Comparison of ENCODE assay signal across 28 mouse cellular contexts in the genomic region with DNA sequence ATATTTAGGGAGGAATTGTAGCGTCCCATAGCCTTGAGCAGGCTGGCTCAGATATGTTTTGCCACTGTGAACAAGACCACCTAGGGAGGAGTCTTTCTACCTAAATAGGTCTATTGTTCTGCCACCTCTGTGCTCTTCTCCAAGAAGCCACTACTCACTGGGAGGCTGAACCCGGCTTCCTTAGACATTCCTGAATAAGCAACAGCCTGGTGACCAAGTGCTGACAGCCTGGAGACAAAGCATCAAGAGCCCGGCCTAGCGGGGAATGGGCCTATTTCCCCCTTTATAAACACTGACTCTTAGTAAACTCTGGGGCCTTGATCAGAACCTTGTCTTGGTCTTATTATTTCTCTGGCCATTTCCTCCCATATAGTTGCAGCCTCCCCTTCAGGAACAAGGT. TPM values are rescaled to one million over a fixed set of nuclear protein-coding genes. Genes with fewer than 3 reads are reported as not detected.
DNase-seq lines count a peak whose midpoint lies in the region; TF ChIP-seq lines count a peak whose summit lies in the region.
"Had no signal": no experiment of that assay in that cellular context is flagged by ENCODE, and none has a peak within 500 bp of the region (broad histone marks: within the 10 kb centered on the region; RNA-seq: fewer than 3 reads in every experiment).

No protein-coding gene starts in this region.

- peak; percentile 70 for DNase-seq in heart, embryonic 10.5 days (ENCODE audit: low spot score)
- no peak for DNase-seq in heart, postnatal 25 days (ENCODE audit: low spot score)
- DNase-seq in ES-CJ7 (ENCODE audit: low read depth, low spot score): peak; percentile 84
- DNase-seq in R1 (ENCODE audit: low read depth, low spot score): peak; percentile 82
- peak; percentile 10 for DNase-seq in limb, embryonic 10.5 days (ENCODE audit: low spot score)
- no peak for DNase-seq in cerebellum, adult 2 months
- DNase-seq in kidney, postnatal 4 days: no peak
- DNase-seq in thymus, postnatal 14 days: no peak
- DNase-seq: adrenal gland, adult 2 months; adrenal gland, postnatal 10 days; adrenal gland, postnatal 25 days; cerebellum, adult 11 months; cerebellum, adult 18-20 months; cerebellum, adult 9-10 months; cerebellum, postnatal 10 days; cerebellum, postnatal 25 days; forebrain, postnatal 0 days had no signal

- no peak overlapping the region for H3K4me3 ChIP-seq in heart, embryonic 10.5 days
- H3K4me3 ChIP-seq in limb, embryonic 10.5 days: no peak overlapping the region
- no peak overlapping the region for H3K4me3 ChIP-seq in cerebellum, adult 2 months (replicated peaks; ENCODE audit: insufficient read depth, low read depth, low read length)
- H3K4me3 ChIP-seq: embryonic facial prominence, embryonic 10.5 days; embryonic facial prominence, embryonic 12.5 days; forebrain, embryonic 13.5 days; forebrain, embryonic 15.5 days had no signal

- TF ChIP-seq CTCF in cerebellum, adult 2 months (IDR thresholded peaks at IDR 0.05; ENCODE audit: borderline replicate concordance, insufficient read depth, low read depth, low read length): no peak

- no peak for TF ChIP-seq POLR2A in cerebellum, adult 2 months (IDR thresholded peaks at IDR 0.05; ENCODE audit: borderline replicate concordance, insufficient read depth, low read length)

- intact Hi-C loops in heart, postnatal 25 days (cut with DNase I): no loop called here

- no peak overlapping the region for H3K27ac ChIP-seq in heart, embryonic 10.5 days
- no peak overlapping the region for H3K27ac ChIP-seq in limb, embryonic 10.5 days
- H3K27ac ChIP-seq in cerebellum, adult 2 months (ENCODE audit: insufficient read depth, low read length): no peak overlapping the region
- H3K27ac ChIP-seq: embryonic facial prominence, embryonic 10.5 days; embryonic facial prominence, embryonic 12.5 days; forebrain, embryonic 13.5 days; forebrain, embryonic 15.5 days had no signal

- no peaks in the 10 kb centered on the region for H3K4me1 ChIP-seq in heart, embryonic 10.5 days
- H3K4me1 ChIP-seq in limb, embryonic 10.5 days: no peaks in the 10 kb centered on the region
- H3K4me1 ChIP-seq in cerebellum, adult 2 months (ENCODE audit: control insufficient read depth, insufficient read depth, low read length): no peaks in the 10 kb centered on the region
- H3K4me1 ChIP-seq: embryonic facial prominence, embryonic 10.5 days; embryonic facial prominence, embryonic 12.5 days; forebrain, embryonic 13.5 days; forebrain, embryonic 15.5 days had no signal

- no peaks in the 10 kb centered on the region for H3K9me3 ChIP-seq in heart, embryonic 10.5 days
- no peaks in the 10 kb centered on the region for H3K9me3 ChIP-seq in limb, embryonic 10.5 days (replicated peaks)
- H3K9me3 ChIP-seq: embryonic facial prominence, embryonic 10.5 days; embryonic facial prominence, embryonic 12.5 days; forebrain, embryonic 13.5 days; forebrain, embryonic 15.5 days had no signal

- no peaks in the 10 kb centered on the region for H3K36me3 ChIP-seq in heart, embryonic 10.5 days
- H3K36me3 ChIP-seq in limb, embryonic 10.5 days: no peaks in the 10 kb centered on the region
- H3K36me3 ChIP-seq: embryonic facial prominence, embryonic 10.5 days; embryonic facial prominence, embryonic 12.5 days; forebrain, embryonic 15.5 days; G1E had no signal

- no peaks in the 10 kb centered on the region for H3K27me3 ChIP-seq in heart, embryonic 10.5 days (ENCODE audit: insufficient read depth, poor library complexity, severe bottlenecking)
- no peaks in the 10 kb centered on the region for H3K27me3 ChIP-seq in limb, embryonic 10.5 days (ENCODE audit: low read depth, poor library complexity, severe bottlenecking)
- no peaks in the 10 kb centered on the region for H3K27me3 ChIP-seq in cerebellum, adult 2 months (ENCODE audit: control insufficient read depth, insufficient read depth, low read length)
- H3K27me3 ChIP-seq: embryonic facial prominence, embryonic 12.5 days; forebrain, embryonic 13.5 days; forebrain, embryonic 15.5 days had no signal

- 63% methylated on average over 4 of the region's 4 CpGs for WGBS in heart, embryonic 10.5 days
- 76% methylated on average over 4 of the region's 4 CpGs for WGBS in limb, embryonic 10.5 days
- WGBS in cerebellum, adult 2 months: 68% methylated on average over 4 of the region's 4 CpGs

RNA-seq across cellular contexts. Expression of a gene that starts 19.3 kb away (rescaled TPM):
- polyA plus RNA-seq in heart, embryonic 10.5 days (2016; fragmentation: Nextera tagmentation; extraction: Ambion mirVana): not detected in 2 replicates
- not detected for total RNA-seq in heart, postnatal 25 days (2021)
- not detected in 2 replicates for polyA plus RNA-seq in limb, embryonic 10.5 days (2016; fragmentation: Nextera tagmentation; extraction: Ambion mirVana)
- polyA plus RNA-seq in cerebellum, adult 2 months (2012; rRNA removed): not detected in 2 replicates
- total RNA-seq: adrenal gland, adult 2 months; adrenal gland, postnatal 10 days; adrenal gland, postnatal 25 days; adrenal gland, postnatal 4 days; forebrain, postnatal 0 days; G1E had no signal
- polyA plus RNA-seq: adrenal gland, adult 2 months; C2C12; cortical plate, adult 2 months; embryonic facial prominence, embryonic 10.5 days; embryonic facial prominence, embryonic 12.5 days; embryonic facial prominence, embryonic 14.5 days; forebrain, embryonic 11.5 days; forebrain, embryonic 13.5 days; forebrain, embryonic 15.5 days; forebrain, postnatal 0 days; G1E had no signal

RNA-seq across cellular contexts. Expression of a gene that starts 33.0 kb away (rescaled TPM):
- not detected in 2 replicates for polyA plus RNA-seq in heart, embryonic 10.5 days (2016; fragmentation: Nextera tagmentation; extraction: Ambion mirVana)
- total RNA-seq in heart, postnatal 25 days (2021): not detected
- polyA plus RNA-seq in limb, embryonic 10.5 days (2016; fragmentation: Nextera tagmentation; extraction: Ambion mirVana): not detected in 2 replicates
- polyA plus RNA-seq in cerebellum, adult 2 months (2012; rRNA removed): not detected in 2 replicates
- total RNA-seq: adrenal gland, adult 2 months; adrenal gland, postnatal 10 days; adrenal gland, postnatal 25 days; adrenal gland, postnatal 4 days; forebrain, postnatal 0 days; G1E had no signal
- polyA plus RNA-seq: adrenal gland, adult 2 months; brain, embryonic 14.5 days; C2C12; cortical plate, adult 2 months; embryonic facial prominence, embryonic 10.5 days; embryonic facial prominence, embryonic 12.5 days; embryonic facial prominence, embryonic 14.5 days; forebrain, embryonic 11.5 days; forebrain, embryonic 13.5 days; forebrain, embryonic 15.5 days; forebrain, postnatal 0 days; G1E had no signal

RNA-seq across cellular contexts. Expression of a gene that starts 49.6 kb away (rescaled TPM):
- not detected in 2 replicates for polyA plus RNA-seq in heart, embryonic 10.5 days (2016; fragmentation: Nextera tagmentation; extraction: Ambion mirVana)
- not detected for total RNA-seq in heart, postnatal 25 days (2021)
- not detected in 2 replicates for polyA plus RNA-seq in limb, embryonic 10.5 days (2016; fragmentation: Nextera tagmentation; extraction: Ambion mirVana)
- polyA plus RNA-seq in cerebellum, adult 2 months (2012; rRNA removed): not detected in 2 replicates
- total RNA-seq: adrenal gland, adult 2 months; adrenal gland, postnatal 10 days; adrenal gland, postnatal 25 days; adrenal gland, postnatal 4 days; forebrain, postnatal 0 days; G1E had no signal
- polyA plus RNA-seq: adrenal gland, adult 2 months; brain, embryonic 14.5 days; C2C12; cortical plate, adult 2 months; embryonic facial prominence, embryonic 10.5 days; embryonic facial prominence, embryonic 12.5 days; embryonic facial prominence, embryonic 14.5 days; forebrain, embryonic 11.5 days; forebrain, embryonic 13.5 days; forebrain, embryonic 15.5 days; forebrain, postnatal 0 days; G1E had no signal

Comparison
In these comparisons a context has a peak if more than half of its experiments do, and no peak if none do; other contexts are left out.
1. DNase-seq: peak in heart, embryonic 10.5 days (single experiment), ES-CJ7 (single experiment), R1 (single experiment) and limb, embryonic 10.5 days (single experiment); none in heart, postnatal 25 days (single experiment), cerebellum, adult 2 months (0 of 2), kidney, postnatal 4 days (0 of 2) and thymus, postnatal 14 days (single experiment).